Mouse (Mus musculus): ENCODE measurements around the gene Ccr4.

Gene Ccr4

GRCm38 (mm10) chr9:114471892-114472291 is 32.8 kb downstream of the Ccr4 start:
- no peak for DNase-seq (ENCODE audit: low read depth, low spot score)

GRCm38 (mm10) chr9:114468701-114469100 is 36.0 kb downstream of the Ccr4 start:
- peak; percentile 54 for DNase-seq (ENCODE audit: low read depth, low spot score)

- no peak for DNase-seq (ENCODE audit: low read depth, low spot score)
Observed at GRCm38 (mm10) chr9:114468217-114468616, 36.5 kb downstream of the Ccr4 start.

- DNase-seq (ENCODE audit: low read depth, low spot score): no peak
Observed at GRCm38 (mm10) chr9:114466871-114467270, 37.8 kb downstream of the Ccr4 start.

GRCm38 (mm10) chr9:114465442-114465841 is 39.3 kb downstream of the Ccr4 start:
- no peak for DNase-seq (ENCODE audit: low read depth, low spot score)

- no peak for DNase-seq (ENCODE audit: low read depth, low spot score)
Observed at GRCm38 (mm10) chr9:114462569-114462968, 42.1 kb downstream of the Ccr4 start.

GRCm38 (mm10) chr9:114458436-114458835 is 46.3 kb downstream of the Ccr4 start:
- DNase-seq (ENCODE audit: low read depth, low spot score): no peak

GRCm38 (mm10) chr9:114455420-114455819 is 49.3 kb downstream of the Ccr4 start:
- no peak for DNase-seq (ENCODE audit: low read depth, low spot score)

- DNase-seq (ENCODE audit: low read depth, low spot score): no peak
Observed at GRCm38 (mm10) chr9:114452418-114452817, 52.3 kb downstream of the Ccr4 start.

- DNase-seq (ENCODE audit: low read depth, low spot score): no peak
Observed at GRCm38 (mm10) chr9:114451615-114452014, 53.1 kb downstream of the Ccr4 start.

- no peak for DNase-seq (ENCODE audit: low read depth, low spot score)
Observed at GRCm38 (mm10) chr9:114449120-114449754, 55.5 kb downstream of the Ccr4 start.

GRCm38 (mm10) chr9:114448700-114449099 is 56.0 kb downstream of the Ccr4 start:
- peak; percentile 61 for DNase-seq (ENCODE audit: low read depth, low spot score)

GRCm38 (mm10) chr9:114446887-114447286 is 57.8 kb downstream of the Ccr4 start:
- DNase-seq (ENCODE audit: low read depth, low spot score): no peak

- no peak for DNase-seq (ENCODE audit: low read depth, low spot score)
Observed at GRCm38 (mm10) chr9:114443351-114443750, 61.4 kb downstream of the Ccr4 start.

GRCm38 (mm10) chr9:114442893-114443292 is 61.8 kb downstream of the Ccr4 start:
- no peak for DNase-seq (ENCODE audit: low read depth, low spot score)

GRCm38 (mm10) chr9:114442225-114442624 is 62.5 kb downstream of the Ccr4 start:
- no peak for DNase-seq (ENCODE audit: low read depth, low spot score)

- DNase-seq (ENCODE audit: low read depth, low spot score): no peak
Observed at GRCm38 (mm10) chr9:114440548-114440947, 64.2 kb downstream of the Ccr4 start.
